Mouse (Mus musculus) hindbrain, embryonic 13.5 days (tissue): ENCODE measurements around the gene Grik5. TPM values are rescaled to one million over a fixed set of nuclear protein-coding genes. Genes with fewer than 3 reads are reported as not detected.

Source experiments
- ATAC-seq: fragments of 200-750 bp; cut with Nextera tagmentation; 2 replicates; pipeline ENCODE4 v1.8.0; 2017; ENCODE audit warnings: moderate TSS enrichment; ENCODE audit not compliant: low FRiP score
- H3K27ac ChIP-seq: fragments of 300-500 bp; sonication (generic); 2 replicates; pipeline ENCODE4 v1.5.1; 2015; ENCODE audit warnings: inconsistent platforms, mild to moderate bottlenecking, moderate library complexity
- H3K27me3 ChIP-seq: fragments of 300-500 bp; sonication (generic); 2 replicates; pipeline ENCODE4 v1.6.1; 2015; ENCODE audit warnings: mild to moderate bottlenecking, inconsistent platforms
- H3K36me3 ChIP-seq: fragments of 300-500 bp; sonication (generic); 2 replicates; pipeline ENCODE4 v1.6.1; 2015; ENCODE audit warnings: mild to moderate bottlenecking, inconsistent platforms
- H3K4me1 ChIP-seq: fragments of 300-500 bp; sonication (generic); replicated peaks from 2 replicates; pipeline ENCODE4 v1.6.1; 2015; ENCODE audit warnings: inconsistent platforms
- H3K4me2 ChIP-seq: fragments of 300-500 bp; sonication (generic); 2 replicates; pipeline ENCODE4 v1.6.1; 2015; ENCODE audit warnings: inconsistent platforms, mild to moderate bottlenecking, moderate library complexity
- H3K4me3 ChIP-seq: fragments of 300-500 bp; sonication (generic); 2 replicates; pipeline ENCODE4 v1.5.1; 2015; ENCODE audit warnings: mild to moderate bottlenecking, inconsistent platforms
- H3K9ac ChIP-seq: fragments of 300-500 bp; sonication (generic); 2 replicates; pipeline ENCODE4 v1.6.1; 2015; ENCODE audit warnings: mild to moderate bottlenecking, inconsistent platforms
- H3K9me3 ChIP-seq: fragments of 300-500 bp; sonication (generic); 2 replicates; pipeline ENCODE4 v1.6.1; 2016; ENCODE audit warnings: inconsistent platforms
- WGBS: fragments of 180-500 bp; shearing (Covaris S2); methylation state at CpG from one replicate; pipeline ENCODE4 v1.1.7; 2015; 5-methylcytosine and 5-hydroxymethylcytosine counted together
- polyA plus RNA-seq: library from polyadenylated mRNA; unstranded; fragments of >200 nt; fragmentation: Nextera tagmentation; extraction: Ambion mirVana; gene quantifications from 2 replicates; pipeline ENCODE4 v1.2.1, GENCODE M21; 2015

Gene Grik5
- polyA plus RNA-seq, 1 experiment from 2014 or later, result 16.1 TPM

- peak; percentile 98 for ATAC-seq
- under 1% methylated on average over 56 of the region's 56 CpGs for WGBS
These were observed 4.7 kb upstream of the Grik5 start for GRCm38 (mm10) chr7:25076663-25077413.

GRCm38 (mm10) chr7:25076296-25076662 is 4.1 kb upstream of the Grik5 start:
- Histone ChIP-seq H3K4me3 (peak overlapping the region; percentile 40), H3K4me2 (peak overlapping the region; percentile 61), H3K4me1 (peaks cover 50% of the 10 kb centered on the region), H3K36me3 (peaks cover 19% of the 10 kb centered on the region), H3K27me3 (no peaks in the 10 kb centered on the region), H3K27ac (peak overlapping the region; percentile 93), H3K9ac (peak overlapping the region; percentile 67), H3K9me3 (no peaks in the 10 kb centered on the region)
- ATAC-seq, result no peak
- WGBS, result 23% methylated on average over 7 of the region's 7 CpGs

More at GRCm38 (mm10) chr7:25076663-25077413, 4.7 kb upstream of the Grik5 start:
- peak overlapping the region; percentile 96 for H3K9ac ChIP-seq
- no peaks in the 10 kb centered on the region for H3K9me3 ChIP-seq
- no peaks in the 10 kb centered on the region for H3K27me3 ChIP-seq
- H3K4me3 ChIP-seq, result peak overlapping the region; percentile 83
- H3K4me2 ChIP-seq, result peak overlapping the region; percentile 75
- peaks cover 44% of the 10 kb centered on the region for H3K4me1 ChIP-seq
- H3K36me3 ChIP-seq, result peaks cover 25% of the 10 kb centered on the region
- H3K27ac ChIP-seq, result peak overlapping the region; percentile 95

GRCm38 (mm10) chr7:25073924-25074323 is 1.8 kb upstream of the Grik5 start:
- Histone ChIP-seq H3K27ac (peak overlapping the region; percentile 96), H3K36me3 (no peaks in the 10 kb centered on the region), H3K9me3 (no peaks in the 10 kb centered on the region), H3K4me3 (no peak overlapping the region), H3K9ac (no peak overlapping the region), H3K4me2 (peak overlapping the region; percentile 94; the same call in 1 of the 2 replicates), H3K27me3 (no peaks in the 10 kb centered on the region), H3K4me1 (peaks cover 64% of the 10 kb centered on the region)
- 84% methylated on average over 8 of the region's 8 CpGs for WGBS
- no peak for ATAC-seq

- Histone ChIP-seq H3K9ac (peak overlapping the region; percentile 99), H3K27me3 (no peaks in the 10 kb centered on the region), H3K4me3 (peak overlapping the region; percentile 92), H3K27ac (peak overlapping the region; percentile 96), H3K4me1 (peaks cover 63% of the 10 kb centered on the region), H3K4me2 (peak overlapping the region; percentile 94), H3K9me3 (no peaks in the 10 kb centered on the region), H3K36me3 (peaks cover 7% of the 10 kb centered on the region)
- under 1% methylated on average over 29 of the region's 33 CpGs for WGBS
- ATAC-seq, result peak; percentile 13; the same call in 1 of the 2 replicates
These were observed 707 bp upstream of the Grik5 start for GRCm38 (mm10) chr7:25072716-25073390.

- Histone ChIP-seq H3K9me3 (no peaks in the 10 kb centered on the region), H3K27ac (peak overlapping the region; percentile 23; the same call in 1 of the 2 replicates), H3K4me3 (peak overlapping the region; percentile 15; the same call in 1 of the 2 replicates), H3K9ac (peak overlapping the region; percentile 53), H3K27me3 (no peaks in the 10 kb centered on the region), H3K4me1 (peaks cover 48% of the 10 kb centered on the region), H3K36me3 (peaks cover 47% of the 10 kb centered on the region), H3K4me2 (peak overlapping the region; percentile 94)
- WGBS, result 9% methylated on average over 2 of the region's 2 CpGs
- ATAC-seq, result no peak; the same call in 1 of the 2 replicates
These were observed 3.4 kb downstream of the Grik5 start for GRCm38 (mm10) chr7:25068724-25069123.

GRCm38 (mm10) chr7:25067909-25068656 is 4.1 kb downstream of the Grik5 start:
- Histone ChIP-seq H3K4me1 (peaks cover 42% of the 10 kb centered on the region), H3K9me3 (no peaks in the 10 kb centered on the region), H3K36me3 (peaks cover 53% of the 10 kb centered on the region), H3K4me2 (peak overlapping the region; percentile 94), H3K27me3 (no peaks in the 10 kb centered on the region), H3K9ac (peak overlapping the region; percentile 53), H3K4me3 (peak overlapping the region; percentile 15; the same call in 1 of the 2 replicates), H3K27ac (peak overlapping the region; percentile 23; the same call in 1 of the 2 replicates)
- WGBS, result 82% methylated on average over 22 of the region's 22 CpGs
- ATAC-seq, result no peak

- no peak overlapping the region for H3K4me2 ChIP-seq
- peaks cover 61% of the 10 kb centered on the region for H3K36me3 ChIP-seq
- no peak for ATAC-seq
These were observed 4.8 kb downstream of the Grik5 start for GRCm38 (mm10) chr7:25067338-25067737.

GRCm38 (mm10) chr7:25063900-25064299 is 8.2 kb downstream of the Grik5 start:
- no peak overlapping the region for H3K27ac ChIP-seq
- no peak overlapping the region for H3K4me3 ChIP-seq
- peaks cover 10% of the 10 kb centered on the region for H3K4me1 ChIP-seq
- no peak for ATAC-seq
- H3K36me3 ChIP-seq, result peaks cover 95% of the 10 kb centered on the region
- no peaks in the 10 kb centered on the region for H3K27me3 ChIP-seq
- no peaks in the 10 kb centered on the region for H3K9me3 ChIP-seq
- H3K9ac ChIP-seq, result no peak overlapping the region
- 92% methylated on average over 8 of the region's 8 CpGs for WGBS
- no peak overlapping the region for H3K4me2 ChIP-seq

More at GRCm38 (mm10) chr7:25067338-25067737, 4.8 kb downstream of the Grik5 start:
- peaks cover 40% of the 10 kb centered on the region for H3K4me1 ChIP-seq
- no peak overlapping the region for H3K27ac ChIP-seq
- 97% methylated on average over 7 of the region's 7 CpGs for WGBS
- no peaks in the 10 kb centered on the region for H3K27me3 ChIP-seq
- H3K9ac ChIP-seq, result no peak overlapping the region
- no peak overlapping the region for H3K4me3 ChIP-seq
- no peaks in the 10 kb centered on the region for H3K9me3 ChIP-seq

GRCm38 (mm10) chr7:25063346-25063745 is 8.8 kb downstream of the Grik5 start:
- ATAC-seq, result no peak
- WGBS, result 93% methylated on average over 6 of the region's 6 CpGs
- no peak overlapping the region for H3K9ac ChIP-seq

GRCm38 (mm10) chr7:25058836-25059235 is 13.3 kb downstream of the Grik5 start:
- no peak overlapping the region for H3K4me3 ChIP-seq
- WGBS, result 94% methylated on average over 14 of the region's 14 CpGs
- ATAC-seq, result no peak
- H3K4me2 ChIP-seq, result no peak overlapping the region
- H3K9ac ChIP-seq, result no peak overlapping the region
- no peaks in the 10 kb centered on the region for H3K4me1 ChIP-seq
- H3K9me3 ChIP-seq, result no peaks in the 10 kb centered on the region
- peaks cover 98% of the 10 kb centered on the region for H3K36me3 ChIP-seq
- H3K27ac ChIP-seq, result no peak overlapping the region
- no peaks in the 10 kb centered on the region for H3K27me3 ChIP-seq

More at GRCm38 (mm10) chr7:25063346-25063745, 8.8 kb downstream of the Grik5 start:
- H3K27me3 ChIP-seq, result no peaks in the 10 kb centered on the region
- no peak overlapping the region for H3K27ac ChIP-seq
- H3K4me2 ChIP-seq, result no peak overlapping the region
- H3K4me1 ChIP-seq, result peaks cover 5% of the 10 kb centered on the region
- no peak overlapping the region for H3K4me3 ChIP-seq
- no peaks in the 10 kb centered on the region for H3K9me3 ChIP-seq
- peaks cover 98% of the 10 kb centered on the region for H3K36me3 ChIP-seq

- no peak for ATAC-seq
- no peak overlapping the region for H3K27ac ChIP-seq
These were observed 13.8 kb downstream of the Grik5 start for GRCm38 (mm10) chr7:25058394-25058793.

GRCm38 (mm10) chr7:25057888-25058287 is 14.3 kb downstream of the Grik5 start:
- no peak overlapping the region for H3K27ac ChIP-seq
- H3K27me3 ChIP-seq, result no peaks in the 10 kb centered on the region
- H3K4me1 ChIP-seq, result no peaks in the 10 kb centered on the region
- H3K9ac ChIP-seq, result no peak overlapping the region
- H3K9me3 ChIP-seq, result no peaks in the 10 kb centered on the region
- WGBS, result 94% methylated on average over 5 of the region's 5 CpGs
- H3K4me3 ChIP-seq, result no peak overlapping the region
- H3K4me2 ChIP-seq, result no peak overlapping the region
- peaks cover 98% of the 10 kb centered on the region for H3K36me3 ChIP-seq
- no peak for ATAC-seq

More at GRCm38 (mm10) chr7:25058394-25058793, 13.8 kb downstream of the Grik5 start:
- Histone ChIP-seq H3K36me3 (peaks cover 98% of the 10 kb centered on the region), H3K4me3 (no peak overlapping the region), H3K27me3 (no peaks in the 10 kb centered on the region), H3K4me1 (no peaks in the 10 kb centered on the region), H3K4me2 (no peak overlapping the region), H3K9me3 (no peaks in the 10 kb centered on the region), H3K9ac (no peak overlapping the region)
- WGBS, result 89% methylated on average over 8 of the region's 8 CpGs
